Mouse (Mus musculus): Measurements from ENCODE around the gene Draxin.
A peak's percentile ranks its signal among the peaks of the same experiment; 100 is the strongest.

Gene Draxin

GRCm38 (mm10) chr4:148147714-148148113 is 17.2 kb upstream of the Draxin start:
- Histone ChIP-seq H3K9me3 (ENCODE audit: low read length) (no peaks in the 10 kb centered on the region), H3K36me3 (ENCODE audit: insufficient read depth, low read length) (peaks cover 74% of the 10 kb centered on the region), H3K27me3 (ENCODE audit: insufficient read depth, low read length) (no peaks in the 10 kb centered on the region), H3K4me3 (replicated peaks; ENCODE audit: low read length) (no peak overlapping the region), H3K4me1 (replicated peaks; ENCODE audit: low read depth, low read length) (peaks cover 70% of the 10 kb centered on the region)
- TF ChIP-seq NANOG (IDR thresholded peaks at IDR 0.05; ENCODE audit: borderline replicate concordance, low read length): no peak
- no peak for TF ChIP-seq CTCF (conservative IDR thresholded peaks at IDR 0.05; ENCODE audit: low read length)
- no peak for TF ChIP-seq POU5F1 (IDR thresholded peaks at IDR 0.05; ENCODE audit: borderline replicate concordance, low read length)

GRCm38 (mm10) chr4:148143721-148144120 is 13.2 kb upstream of the Draxin start:
- Histone ChIP-seq H3K4me3 (replicated peaks; ENCODE audit: low read length) (no peak overlapping the region), H3K27me3 (ENCODE audit: insufficient read depth, low read length) (peaks cover 8% of the 10 kb centered on the region), H3K4me1 (replicated peaks; ENCODE audit: low read depth, low read length) (peaks cover 55% of the 10 kb centered on the region), H3K36me3 (ENCODE audit: insufficient read depth, low read length) (peaks cover 62% of the 10 kb centered on the region), H3K9me3 (ENCODE audit: low read length) (no peaks in the 10 kb centered on the region)
- TF ChIP-seq CTCF (conservative IDR thresholded peaks at IDR 0.05; ENCODE audit: low read length) (no peak), POU5F1 (IDR thresholded peaks at IDR 0.05; ENCODE audit: borderline replicate concordance, low read length) (no peak), NANOG (IDR thresholded peaks at IDR 0.05; ENCODE audit: borderline replicate concordance, low read length) (no peak)

GRCm38 (mm10) chr4:148140098-148141011 is 9.9 kb upstream of the Draxin start:
- peaks cover 25% of the 10 kb centered on the region for H3K27me3 ChIP-seq (ENCODE audit: insufficient read depth, low read length)
- peaks cover 28% of the 10 kb centered on the region for H3K36me3 ChIP-seq (ENCODE audit: insufficient read depth, low read length)
- TF ChIP-seq NANOG (IDR thresholded peaks at IDR 0.05; ENCODE audit: borderline replicate concordance, low read length): no peak
- no peak; the same call in 1 of the 2 replicates for TF ChIP-seq CTCF (conservative IDR thresholded peaks at IDR 0.05; ENCODE audit: low read length)
- TF ChIP-seq POU5F1 (IDR thresholded peaks at IDR 0.05; ENCODE audit: borderline replicate concordance, low read length): no peak
- H3K4me1 ChIP-seq (replicated peaks; ENCODE audit: low read depth, low read length): peaks cover 36% of the 10 kb centered on the region
- H3K9me3 ChIP-seq (ENCODE audit: low read length): no peaks in the 10 kb centered on the region
- H3K4me3 ChIP-seq (replicated peaks; ENCODE audit: low read length): peak overlapping the region; percentile 95

GRCm38 (mm10) chr4:148139767-148140097 is 9.2 kb upstream of the Draxin start:
- Histone ChIP-seq H3K36me3 (ENCODE audit: insufficient read depth, low read length) (peaks cover 22% of the 10 kb centered on the region), H3K4me1 (replicated peaks; ENCODE audit: low read depth, low read length) (peaks cover 34% of the 10 kb centered on the region), H3K27me3 (ENCODE audit: insufficient read depth, low read length) (peaks cover 26% of the 10 kb centered on the region), H3K9me3 (ENCODE audit: low read length) (no peaks in the 10 kb centered on the region), H3K4me3 (replicated peaks; ENCODE audit: low read length) (peak overlapping the region; percentile 95)
- TF ChIP-seq NANOG (IDR thresholded peaks at IDR 0.05; ENCODE audit: borderline replicate concordance, low read length) (no peak), POU5F1 (IDR thresholded peaks at IDR 0.05; ENCODE audit: borderline replicate concordance, low read length) (no peak), CTCF (conservative IDR thresholded peaks at IDR 0.05; ENCODE audit: low read length) (no peak)

GRCm38 (mm10) chr4:148137503-148137902 is 7.0 kb upstream of the Draxin start:
- no peak for TF ChIP-seq CTCF (conservative IDR thresholded peaks at IDR 0.05; ENCODE audit: low read length)
- H3K4me1 ChIP-seq (replicated peaks; ENCODE audit: low read depth, low read length): peaks cover 15% of the 10 kb centered on the region; the same call in 1 of the 2 replicates

GRCm38 (mm10) chr4:148134988-148135387 is 4.5 kb upstream of the Draxin start:
- no peaks in the 10 kb centered on the region for H3K36me3 ChIP-seq (ENCODE audit: insufficient read depth, low read length)
- TF ChIP-seq CTCF (conservative IDR thresholded peaks at IDR 0.05; ENCODE audit: low read length) (no peak), POU5F1 (IDR thresholded peaks at IDR 0.05; ENCODE audit: borderline replicate concordance, low read length) (no peak), NANOG (IDR thresholded peaks at IDR 0.05; ENCODE audit: borderline replicate concordance, low read length) (no peak)
- no peaks in the 10 kb centered on the region for H3K9me3 ChIP-seq (ENCODE audit: low read length)
- H3K27me3 ChIP-seq (ENCODE audit: insufficient read depth, low read length): peaks cover 66% of the 10 kb centered on the region
- no peak overlapping the region for H3K4me3 ChIP-seq (replicated peaks; ENCODE audit: low read length)
- H3K4me1 ChIP-seq (replicated peaks; ENCODE audit: low read depth, low read length): peaks cover 24% of the 10 kb centered on the region

More at GRCm38 (mm10) chr4:148137503-148137902, 7.0 kb upstream of the Draxin start:
- Histone ChIP-seq H3K4me3 (replicated peaks; ENCODE audit: low read length) (no peak overlapping the region), H3K9me3 (ENCODE audit: low read length) (no peaks in the 10 kb centered on the region), H3K36me3 (ENCODE audit: insufficient read depth, low read length) (no peaks in the 10 kb centered on the region), H3K27me3 (ENCODE audit: insufficient read depth, low read length) (peaks cover 43% of the 10 kb centered on the region)

- TF ChIP-seq POU5F1 (IDR thresholded peaks at IDR 0.05; ENCODE audit: borderline replicate concordance, low read length) (no peak), CTCF (conservative IDR thresholded peaks at IDR 0.05; ENCODE audit: low read length) (no peak)
- Histone ChIP-seq H3K27me3 (ENCODE audit: insufficient read depth, low read length) (peaks cover 69% of the 10 kb centered on the region), H3K4me1 (replicated peaks; ENCODE audit: low read depth, low read length) (peaks cover 18% of the 10 kb centered on the region), H3K36me3 (ENCODE audit: insufficient read depth, low read length) (no peaks in the 10 kb centered on the region), H3K4me3 (replicated peaks; ENCODE audit: low read length) (peak overlapping the region; percentile 83), H3K9me3 (ENCODE audit: low read length) (no peaks in the 10 kb centered on the region)
Observed at GRCm38 (mm10) chr4:148131497-148132081, 1.1 kb upstream of the Draxin start.

- peaks cover 18% of the 10 kb centered on the region for H3K4me1 ChIP-seq (replicated peaks; ENCODE audit: low read depth, low read length)
Observed at GRCm38 (mm10) chr4:148130133-148130532, 365 bp downstream of the Draxin start, which contains the start of gene Mad2l2. TSS of gene Mad2l2 (plus strand) at chr4:148130384.

More at GRCm38 (mm10) chr4:148130133-148130532, 365 bp downstream of the Draxin start, which contains the start of gene Mad2l2:
- H3K9me3 ChIP-seq (ENCODE audit: low read length): no peaks in the 10 kb centered on the region
- H3K36me3 ChIP-seq (ENCODE audit: insufficient read depth, low read length): no peaks in the 10 kb centered on the region
- peaks cover 78% of the 10 kb centered on the region for H3K27me3 ChIP-seq (ENCODE audit: insufficient read depth, low read length)
- no peak for TF ChIP-seq NANOG (IDR thresholded peaks at IDR 0.05; ENCODE audit: borderline replicate concordance, low read length)
- TF ChIP-seq POU5F1 (IDR thresholded peaks at IDR 0.05; ENCODE audit: borderline replicate concordance, low read length): no peak
- TF ChIP-seq CTCF (conservative IDR thresholded peaks at IDR 0.05; ENCODE audit: low read length): no peak
- peak within 1 kb of the TSS; percentile 83 for H3K4me3 ChIP-seq (replicated peaks; ENCODE audit: low read length)

All from E14TG2a.4 (cell line).